Mouse (Mus musculus) CD4-positive naive resting alpha-beta T cell, adult 76 days (primary cell): ENCODE data around the gene Fcrl1. TPM values are rescaled to one million over a fixed set of nuclear protein-coding genes. Genes with fewer than 3 reads are reported as not detected.

Source experiments
- total RNA-seq: library from RNA; stranded (reverse); gene quantifications from one replicate; pipeline ENCODE4 v1.2.4, GENCODE M21; 2023

Fcrl1 gene
- 28.5 TPM for total RNA-seq

DNA sequence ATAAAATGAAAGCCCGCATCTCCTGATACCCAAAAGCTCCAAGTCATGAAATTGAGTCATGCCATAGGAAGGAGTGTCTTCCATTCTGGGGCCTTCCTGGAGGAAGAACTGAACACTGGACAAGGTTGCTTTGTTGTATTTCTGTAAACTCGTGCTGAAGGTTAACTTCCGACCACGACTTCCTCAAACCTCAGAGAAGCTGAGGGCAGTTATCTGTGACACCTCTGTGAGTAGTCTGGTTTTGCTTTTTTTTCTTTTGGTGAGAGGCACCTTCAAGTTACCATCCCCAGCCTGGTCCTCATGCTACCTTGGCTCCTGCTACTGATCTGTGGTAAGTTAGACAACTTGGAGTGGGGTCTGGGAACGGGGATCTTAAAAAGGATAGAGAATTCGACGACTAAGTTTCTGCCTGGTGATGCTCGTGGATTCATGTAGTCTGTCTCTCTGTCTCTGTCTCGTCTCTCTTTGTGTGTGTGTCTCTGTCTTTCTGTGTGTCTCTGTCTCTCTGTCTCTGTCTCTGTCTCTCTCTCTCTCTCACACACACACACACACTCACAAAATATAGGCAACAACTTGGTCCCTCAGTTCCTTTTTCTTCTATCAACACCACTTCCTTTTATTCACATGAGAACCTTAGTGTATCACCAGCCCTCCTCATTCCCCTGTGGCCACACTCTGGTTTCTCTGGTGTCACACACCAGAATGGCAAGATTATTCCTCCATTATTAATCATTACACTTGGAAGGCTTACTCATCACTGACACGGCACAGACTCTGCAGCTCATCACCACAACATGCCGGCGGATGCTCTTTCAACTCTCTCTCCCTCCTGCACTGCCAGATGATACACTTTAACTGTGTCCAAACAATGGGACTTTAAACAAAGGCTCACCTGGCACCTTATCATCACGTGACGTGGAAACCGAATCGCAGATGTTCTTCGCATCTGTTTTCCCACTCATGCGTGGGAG is at the start of gene Fcrl1:
Gene Fcrl1, plus strand, starts transcription at position 193 of the 971 bp plus-strand sequence.

DNA sequence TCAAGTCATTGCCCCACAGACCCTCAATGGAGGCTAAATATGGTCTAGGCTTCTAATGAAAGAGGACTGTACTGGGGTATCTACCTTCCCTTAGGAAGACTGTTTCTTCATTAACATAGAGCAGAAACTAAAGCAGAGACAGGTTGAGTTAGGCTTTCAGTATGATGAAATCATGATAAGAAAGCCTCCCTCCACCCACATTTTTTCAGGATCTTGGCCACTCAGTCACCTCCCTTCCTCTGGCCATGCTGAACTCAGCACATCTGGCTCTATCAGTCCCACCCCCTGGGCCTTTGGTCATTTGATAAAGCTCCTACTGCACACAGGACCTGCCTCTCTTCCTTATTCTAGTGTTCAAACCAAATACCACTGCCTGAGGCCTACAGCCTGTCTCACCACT is 18.6 kb upstream of the Fcrl1 start, which contains the start of gene Cd5l:
Gene Cd5l, plus strand, starts transcription at position 301 of the 400 bp plus-strand sequence.

DNA sequence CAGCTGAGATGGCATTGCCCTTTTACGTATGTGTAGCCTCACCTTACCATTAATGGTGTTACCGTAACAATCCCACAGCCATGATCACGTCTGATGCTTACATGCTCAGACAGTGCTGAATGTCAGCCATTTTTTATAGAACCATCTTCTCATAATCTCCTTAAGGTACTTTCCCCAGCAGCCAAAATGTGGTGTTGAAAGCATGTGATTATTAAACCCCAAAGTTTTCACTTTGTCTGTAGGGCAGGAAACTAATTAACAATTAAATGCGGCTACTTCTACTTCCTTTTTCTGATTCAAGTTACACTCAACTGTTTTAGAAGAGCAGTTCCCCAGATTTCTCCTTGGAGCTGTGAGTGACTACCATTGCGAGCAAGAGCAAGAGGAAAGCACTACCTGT is 59.3 kb downstream of the Fcrl1 start, which contains the start of gene Fcrl5:
Gene Fcrl5, plus strand, starts transcription at position 295 of the 400 bp plus-strand sequence.

Other genes starting within 250 kb of the Fcrl1 start
- gene Kirrel, start 201.6 kb upstream of the Fcrl1 start, total RNA-seq: not detected
- not detected for gene Fcrls, start 112.6 kb upstream of the Fcrl1 start, total RNA-seq
- gene Cd5l, start 18.5 kb upstream of the Fcrl1 start, total RNA-seq: 3.6 TPM
- gene Fcrl5, start 59.4 kb downstream of the Fcrl1 start, total RNA-seq: 2.3 TPM
- gene Etv3, start 149.0 kb downstream of the Fcrl1 start, total RNA-seq: 108 TPM
- gene Arhgef11, start 241.2 kb downstream of the Fcrl1 start, total RNA-seq: 38.3 TPM